In the genomic region with DNA sequence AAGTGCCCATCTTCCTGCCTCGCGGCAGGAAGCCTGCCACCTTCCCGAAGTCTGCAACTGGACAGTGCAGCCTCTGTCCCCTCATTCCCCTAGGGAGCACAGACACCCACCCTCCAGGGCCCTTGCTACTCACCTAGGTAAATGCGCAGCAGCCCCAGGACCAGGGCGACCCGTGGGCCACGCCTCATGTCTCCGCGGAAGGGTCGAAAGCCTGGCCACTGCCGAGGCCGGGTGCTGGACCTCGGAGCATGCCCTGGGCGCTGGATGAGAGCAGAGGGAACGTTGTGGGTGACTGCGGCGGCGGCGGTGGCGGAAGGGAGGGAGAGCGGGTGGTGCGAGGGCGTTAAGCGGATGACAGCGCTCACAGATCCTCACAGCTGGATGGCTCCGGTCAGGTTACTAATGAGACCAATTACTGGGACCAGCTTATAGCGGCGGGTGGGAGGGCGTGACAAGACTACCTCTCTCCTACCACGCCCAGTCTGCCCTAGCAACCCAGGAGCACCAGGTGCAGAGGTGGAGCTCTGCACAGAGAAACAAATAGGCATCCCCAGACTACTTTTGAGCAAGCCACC, we compare ENCODE assay signal across 8 mouse cellular contexts. TPM values are rescaled to one million over a fixed set of nuclear protein-coding genes. Genes with fewer than 3 reads are reported as not detected.
DNase-seq lines count a peak whose midpoint lies in the region; ATAC-seq and TF ChIP-seq lines count a peak whose summit lies in the region.

A gene (minus strand): TSS at position 392 of the 575 bp plus-strand sequence.

- no peaks in the 10 kb centered on the region for H3K9me3 ChIP-seq in ES-Bruce4 (replicated peaks; ENCODE audit: control insufficient read depth, insufficient read depth, low read length, poor library complexity, severe bottlenecking)
- no peaks in the 10 kb centered on the region for H3K9me3 ChIP-seq in embryonic facial prominence, embryonic 13.5 days
- H3K9me3 ChIP-seq in intestine, embryonic 15.5 days, result no peaks in the 10 kb centered on the region
- no peaks in the 10 kb centered on the region for H3K9me3 ChIP-seq in liver, embryonic 16.5 days (replicated peaks; ENCODE audit: control insufficient read depth, low read length)

- peak within 1 kb of the TSS; percentile 57 for H3K4me2 ChIP-seq in embryonic facial prominence, embryonic 13.5 days
- H3K4me2 ChIP-seq in intestine, embryonic 15.5 days (replicated peaks), result peak within 1 kb of the TSS; percentile 58
- peak within 1 kb of the TSS; percentile 27 for H3K4me2 ChIP-seq in liver, embryonic 16.5 days (ENCODE audit: low read depth, low read length)

- TF ChIP-seq EP300 in ES-Bruce4 (IDR thresholded peaks at IDR 0.05; ENCODE audit: insufficient read depth, low read depth, low read length), result no peak

- H3K36me3 ChIP-seq in ES-Bruce4 (ENCODE audit: control insufficient read depth, insufficient read depth, low read length, poor library complexity, severe bottlenecking), result no peaks in the 10 kb centered on the region
- H3K36me3 ChIP-seq in embryonic facial prominence, embryonic 13.5 days, result no peaks in the 10 kb centered on the region
- no peaks in the 10 kb centered on the region for H3K36me3 ChIP-seq in intestine, embryonic 15.5 days
- H3K36me3 ChIP-seq in liver, embryonic 16.5 days (ENCODE audit: control insufficient read depth, insufficient read depth), result no peaks in the 10 kb centered on the region
- H3K36me3 ChIP-seq in small intestine, adult 2 months (ENCODE audit: control insufficient read depth, insufficient read depth, low read length), result no peaks in the 10 kb centered on the region

- no peak within 1 kb of the TSS for H3K27ac ChIP-seq in ES-Bruce4 (ENCODE audit: insufficient read depth, low read length)
- H3K27ac ChIP-seq in embryonic facial prominence, embryonic 13.5 days, result no peak within 1 kb of the TSS
- H3K27ac ChIP-seq in intestine, embryonic 15.5 days, result no peak within 1 kb of the TSS
- no peak within 1 kb of the TSS for H3K27ac ChIP-seq in liver, embryonic 16.5 days (ENCODE audit: low read length)
- no peak within 1 kb of the TSS for H3K27ac ChIP-seq in small intestine, adult 2 months (ENCODE audit: insufficient read depth, low read depth, low read length)

- TF ChIP-seq POLR2A in ES-Bruce4 (IDR thresholded peaks at IDR 0.05; ENCODE audit: insufficient read depth, low read length), result no peak
- TF ChIP-seq POLR2A in small intestine, adult 2 months (IDR thresholded peaks at IDR 0.05; ENCODE audit: low read depth, low read length), result no peak

- peak; percentile 72 for ATAC-seq in embryonic facial prominence, embryonic 13.5 days (ENCODE audit: insufficient number of reproducible peaks, insufficient read depth, low FRiP score, low TSS enrichment, low read depth)
- ATAC-seq in intestine, embryonic 15.5 days, result peak; percentile 88
- no peak for ATAC-seq in liver, embryonic 16.5 days (ENCODE audit: low read depth)

- H3K27me3 ChIP-seq in ES-Bruce4 (ENCODE audit: control insufficient read depth, insufficient read depth, low read length, poor library complexity, severe bottlenecking), result no peaks in the 10 kb centered on the region
- H3K27me3 ChIP-seq in embryonic facial prominence, embryonic 13.5 days, result peaks cover 43% of the 10 kb centered on the region
- 0 out of 2 replicates have a peak, but pooled peaks cover 15% of the 10 kb centered on the region for H3K27me3 ChIP-seq in intestine, embryonic 15.5 days (replicated peaks)
- H3K27me3 ChIP-seq in liver, embryonic 16.5 days (ENCODE audit: control insufficient read depth, insufficient read depth, low read depth, low read length), result peaks cover 19% of the 10 kb centered on the region
- peaks cover 6% of the 10 kb centered on the region; the same call in 1 of the 2 replicates for H3K27me3 ChIP-seq in small intestine, adult 2 months (ENCODE audit: control insufficient read depth, insufficient read depth, low read length)

- H3K4me3 ChIP-seq in ES-Bruce4 (ENCODE audit: low read depth, low read length), result peak within 1 kb of the TSS; percentile 34
- H3K4me3 ChIP-seq in embryonic facial prominence, embryonic 13.5 days, result peak within 1 kb of the TSS; percentile 31
- H3K4me3 ChIP-seq in intestine, embryonic 15.5 days (replicated peaks), result peak within 1 kb of the TSS; percentile 22
- no peak within 1 kb of the TSS for H3K4me3 ChIP-seq in liver, embryonic 16.5 days (ENCODE audit: low read depth, low read length)
- H3K4me3 ChIP-seq in small intestine, adult 2 months (ENCODE audit: low read depth, low read length), result 0 out of 2 replicates have a peak within 1 kb of the TSS, but pooled peaks have one; percentile 0

- WGBS in embryonic facial prominence, embryonic 13.5 days, result under 1% methylated on average over 30 of the region's 30 CpGs
- under 1% methylated on average over 30 of the region's 30 CpGs for WGBS in intestine, embryonic 15.5 days
- WGBS in liver, embryonic 16.5 days (ENCODE audit: insufficient replicate concordance), result 2% methylated on average over 26 of the region's 30 CpGs
- 2% methylated on average over 30 of the region's 30 CpGs for WGBS in small intestine, adult 2 months

- DNase-seq in cerebellum, postnatal 25 days, result peak; percentile 27 to 30
- DNase-seq in cerebellum, adult 11-12 months, result no peak
- no peak for DNase-seq in spleen, postnatal 36 days (ENCODE audit: low spot score in 2 of 2)

- TF ChIP-seq CTCF in ES-Bruce4 (IDR thresholded peaks at IDR 0.05; ENCODE audit: low read depth, low read length), result no peak
- TF ChIP-seq CTCF in small intestine, adult 2 months (IDR thresholded peaks at IDR 0.05; ENCODE audit: extremely low read depth, insufficient read length, insufficient replicate concordance, low read depth, low read length), result no peak

- H3K4me1 ChIP-seq in ES-Bruce4 (ENCODE audit: control insufficient read depth, insufficient read depth, low read length), result no peaks in the 10 kb centered on the region
- peaks cover 6% of the 10 kb centered on the region for H3K4me1 ChIP-seq in embryonic facial prominence, embryonic 13.5 days
- no peaks in the 10 kb centered on the region for H3K4me1 ChIP-seq in intestine, embryonic 15.5 days (replicated peaks)
- no peaks in the 10 kb centered on the region for H3K4me1 ChIP-seq in liver, embryonic 16.5 days (ENCODE audit: control insufficient read depth, low read depth, low read length)
- peaks cover 3% of the 10 kb centered on the region; the same call in 1 of the 2 replicates for H3K4me1 ChIP-seq in small intestine, adult 2 months (ENCODE audit: control insufficient read depth, insufficient read depth, insufficient read length, low read length)

- H3K9ac ChIP-seq in ES-Bruce4 (ENCODE audit: low read depth, poor library complexity, severe bottlenecking), result no peak within 1 kb of the TSS
- peak within 1 kb of the TSS; percentile 55; the same call in 1 of the 2 replicates for H3K9ac ChIP-seq in embryonic facial prominence, embryonic 13.5 days
- H3K9ac ChIP-seq in intestine, embryonic 15.5 days, result no peak within 1 kb of the TSS
- no peak within 1 kb of the TSS for H3K9ac ChIP-seq in liver, embryonic 16.5 days (ENCODE audit: low read depth, low read length)

RNA-seq across cellular contexts. Expression of the gene that starts here (rescaled TPM):
- 0.87 and 1.0 TPM in 2 replicates for polyA plus RNA-seq in ES-Bruce4 (2011; ENCODE audit: insufficient read depth, insufficient read length, low read depth, missing spikeins)
- 0.60 and 1.3 TPM in 2 replicates for polyA plus RNA-seq in embryonic facial prominence, embryonic 13.5 days (2015; fragmentation: Nextera tagmentation; extraction: Ambion mirVana)
- 0.29 and 0.34 TPM in 2 replicates for polyA plus RNA-seq in intestine, embryonic 15.5 days (2015; fragmentation: Nextera tagmentation; extraction: Ambion mirVana)
- not detected in 2 replicates for polyA plus RNA-seq in liver, embryonic 16.5 days (2015; fragmentation: Nextera tagmentation; extraction: Ambion mirVana)
- polyA plus RNA-seq in small intestine, adult 2 months (2012; rRNA removed), result 0.11 and 0.13 TPM in 2 replicates

Comparison
In these comparisons a context has a peak if more than half of its experiments do, and no peak if none do; other contexts are left out.
1. DNase-seq: peak in cerebellum, postnatal 25 days (2 of 2); none in cerebellum, adult 11-12 months (single experiment) and spleen, postnatal 36 days (0 of 2).
2. Peak in ATAC-seq, H3K4me3 ChIP-seq and H3K4me2 ChIP-seq in intestine, embryonic 15.5 days; RNA of the gene not detected or under 1 TPM.
3. Peak in every context shown above with its lines, with median percentiles within 50 percentile points of each other: H3K4me2 ChIP-seq.